Mouse (Mus musculus) olfactory bulb, adult 2 months (tissue): ENCODE data around the gene Tbc1d1.

Source experiments
- CTCF ChIP-seq: fragments of 200-500 bp; IDR thresholded peaks from 2 replicates; pipeline ENCODE4 v1.5.1; 2012; ENCODE audit warnings: low read depth, mild to moderate bottlenecking, low read length, moderate library complexity; ENCODE audit not compliant: insufficient read depth
- POLR2A ChIP-seq: fragments of 200-500 bp; IDR thresholded peaks from 2 replicates; pipeline ENCODE4 v1.6.1; 2012; ENCODE audit warnings: mild to moderate bottlenecking, low read depth, low read length, moderate library complexity; ENCODE audit not compliant: insufficient read depth

GRCm38 (mm10) chr5:64375851-64376250 lies 219.7 kb downstream of the Tbc1d1 start:
- TF ChIP-seq POLR2A (no peak), CTCF (no peak)
